Mouse (Mus musculus) small intestine, adult 2 months (tissue): ENCODE data around the gene Gm49391. TPM values are rescaled to one million over a fixed set of nuclear protein-coding genes. Genes with fewer than 3 reads are reported as not detected.
A peak's percentile ranks its signal among the peaks of the same experiment; 100 is the strongest.

Source experiments
- H3K27ac ChIP-seq: fragments of 200-500 bp; 2 replicates; pipeline ENCODE4 v1.5.1; 2012; ENCODE audit warnings: low read depth, low read length, control low read depth, inconsistent platforms; ENCODE audit not compliant: insufficient read depth
- H3K27me3 ChIP-seq: fragments of 200-500 bp; 2 replicates; pipeline ENCODE4 v1.6.1; 2012; ENCODE audit warnings: mild to moderate bottlenecking, moderate library complexity, low read length, inconsistent platforms; ENCODE audit not compliant: control insufficient read depth, insufficient read depth
- H3K36me3 ChIP-seq: fragments of 200-500 bp; 2 replicates; pipeline ENCODE4 v1.6.1; 2012; ENCODE audit warnings: mild to moderate bottlenecking, low read length, control low read depth, inconsistent platforms; ENCODE audit not compliant: control insufficient read depth, insufficient read depth
- H3K4me1 ChIP-seq: fragments of 200-500 bp; 2 replicates; pipeline ENCODE4 v1.6.1; 2012; ENCODE audit warnings: low read length, inconsistent platforms, mixed read lengths; ENCODE audit not compliant: control insufficient read depth, insufficient read depth, insufficient read length
- H3K4me3 ChIP-seq: fragments of 200-500 bp; 2 replicates; pipeline ENCODE4 v1.5.1; 2012; ENCODE audit warnings: low read depth, mild to moderate bottlenecking, control low read depth, inconsistent platforms, low read length, moderate library complexity
- CTCF ChIP-seq: fragments of 200-500 bp; IDR thresholded peaks from 2 replicates; pipeline ENCODE4 v1.5.1; 2012; ENCODE audit warnings: low read depth, mild to moderate bottlenecking, control low read depth, inconsistent platforms, low read length, moderate library complexity, mixed read lengths; ENCODE audit not compliant: insufficient replicate concordance, insufficient read length; ENCODE audit errors: extremely low read depth
- POLR2A ChIP-seq: fragments of 200-500 bp; IDR thresholded peaks from 2 replicates; pipeline ENCODE4 v1.6.1; 2012; ENCODE audit warnings: low read depth, mild to moderate bottlenecking, control low read depth, inconsistent platforms, low read length, moderate library complexity
- WGBS: fragments of 180-500 bp; shearing (Covaris S2); methylation state at CpG from one replicate; pipeline ENCODE4 v1.1.7; 2018; 5-methylcytosine and 5-hydroxymethylcytosine counted together
- polyA plus RNA-seq: library from polyadenylated mRNA; depleted of rRNA; stranded (reverse); fragments of >200 nt; gene quantifications from 2 replicates; pipeline ENCODE4 v1.2.3, GENCODE M21; 2012; rRNA removed

Gene Gm49391
- polyA plus RNA-seq, 1 experiment = 0.38 TPM

- no peaks in the 10 kb centered on the region for H3K4me1 ChIP-seq
- TF ChIP-seq POLR2A (no peak), CTCF (no peak)
- H3K4me3 ChIP-seq = no peak overlapping the region
- no peak overlapping the region for H3K27ac ChIP-seq
- H3K36me3 ChIP-seq = no peaks in the 10 kb centered on the region
- H3K27me3 ChIP-seq = no peaks in the 10 kb centered on the region
Measured at GRCm38 (mm10) chr13:60895406-60896160, 40.8 kb downstream of the Gm49391 start.

GRCm38 (mm10) chr13:60892301-60892700, 44.1 kb downstream of the Gm49391 start:
- Histone ChIP-seq H3K27ac (no peak overlapping the region), H3K36me3 (no peaks in the 10 kb centered on the region), H3K4me3 (no peak overlapping the region), H3K4me1 (no peaks in the 10 kb centered on the region), H3K27me3 (no peaks in the 10 kb centered on the region)
- 81% methylated on average over 1 of the region's 1 CpGs for WGBS
- TF ChIP-seq POLR2A (no peak), CTCF (no peak)

GRCm38 (mm10) chr13:60864281-60864680, 72.1 kb downstream of the Gm49391 start, which contains the start of gene 4930486L24Rik:
TSS of gene 4930486L24Rik (minus strand) at chr13:60864475.
- Histone ChIP-seq H3K27ac (no peak within 1 kb of the TSS), H3K4me1 (no peaks in the 10 kb centered on the region), H3K27me3 (no peaks in the 10 kb centered on the region), H3K4me3 (no peak within 1 kb of the TSS), H3K36me3 (no peaks in the 10 kb centered on the region)
- 45% methylated on average over 1 of the region's 1 CpGs for WGBS
- TF ChIP-seq POLR2A (no peak), CTCF (no peak)

- Histone ChIP-seq H3K4me1 (no peaks in the 10 kb centered on the region), H3K27ac (peak overlapping the region; percentile 46), H3K36me3 (no peaks in the 10 kb centered on the region), H3K4me3 (no peak overlapping the region), H3K27me3 (no peaks in the 10 kb centered on the region)
- no peak for TF ChIP-seq CTCF
- no peak for TF ChIP-seq POLR2A
- 73% methylated on average over 4 of the region's 4 CpGs for WGBS
Measured at GRCm38 (mm10) chr13:60848241-60849120, 87.9 kb downstream of the Gm49391 start.

Other genes with a start within 250 kb of the Gm49391 start
- gene BC051665, start 150.2 kb downstream of the Gm49391 start, polyA plus RNA-seq = not detected in 2 replicates
- not detected in 2 replicates for gene Ctsll3, start 133.7 kb downstream of the Gm49391 start, polyA plus RNA-seq
- gene 4930486L24Rik, start 72.1 kb downstream of the Gm49391 start, polyA plus RNA-seq = not detected in 2 replicates
- not detected in 2 replicates for gene Gm49392, start 39.7 kb downstream of the Gm49391 start, polyA plus RNA-seq
- 0.35 TPM in 1 of 2 replicates, not detected in the other for gene Ctla2b, start 39.1 kb downstream of the Gm49391 start, polyA plus RNA-seq
- not detected in 2 replicates for gene Tpbpb, start 31.7 kb downstream of the Gm49391 start, polyA plus RNA-seq
- not detected in 2 replicates for gene Gm49393, start 981 bp downstream of the Gm49391 start, polyA plus RNA-seq
- gene Ctla2a, start 54 bp upstream of the Gm49391 start, polyA plus RNA-seq = 0.61 and 1.4 TPM in 2 replicates
- not detected in 2 replicates for gene Tpbpa, start 5.4 kb upstream of the Gm49391 start, polyA plus RNA-seq
- not detected in 2 replicates for gene Ctsj, start 69.4 kb upstream of the Gm49391 start, polyA plus RNA-seq
- gene Ctsq, start 104.1 kb upstream of the Gm49391 start, polyA plus RNA-seq = not detected in 2 replicates
- not detected in 2 replicates for gene Ctsr, start 227.7 kb upstream of the Gm49391 start, polyA plus RNA-seq